Mouse (Mus musculus): Measurements from ENCODE around the gene Ppp1r1c. TPM values are rescaled to one million over a fixed set of nuclear protein-coding genes. Genes with fewer than 3 reads are reported as not detected.
A peak's percentile ranks its signal among the peaks of the same experiment; 100 is the strongest.

The Ppp1r1c gene
- total RNA-seq, 2 experiments from 2014 or later, result not detected

GRCm38 (mm10) chr2:79722415-79722814 lies 14.8 kb downstream of the Ppp1r1c start:
- DNase-seq (ENCODE audit: low spot score in 2 of 2), result no peak
- intact Hi-C loops (cut with DNase I), result no loop called here

GRCm38 (mm10) chr2:79738958-79739357 lies 31.4 kb downstream of the Ppp1r1c start:
- intact Hi-C loops (cut with DNase I), result no loop called here
- no peak for DNase-seq (ENCODE audit: low spot score in 2 of 2)

GRCm38 (mm10) chr2:79741966-79742365 lies 34.4 kb downstream of the Ppp1r1c start:
- no peak for DNase-seq (ENCODE audit: low spot score in 2 of 2)

GRCm38 (mm10) chr2:79744164-79744563 lies 36.6 kb downstream of the Ppp1r1c start:
- DNase-seq (ENCODE audit: low spot score in 2 of 2), result no peak
- intact Hi-C loops (cut with DNase I), result no loop called here

More at GRCm38 (mm10) chr2:79741966-79742365, 34.4 kb downstream of the Ppp1r1c start:
- intact Hi-C loops (cut with DNase I), result no loop called here

GRCm38 (mm10) chr2:79751685-79752084 lies 44.1 kb downstream of the Ppp1r1c start:
- no peak for DNase-seq (ENCODE audit: low spot score in 2 of 2)
- intact Hi-C loops (cut with DNase I), result no loop called here

GRCm38 (mm10) chr2:79760018-79760417 lies 52.4 kb downstream of the Ppp1r1c start:
- peak; percentile 21 to 55 for DNase-seq (ENCODE audit: low spot score in 2 of 2)
- intact Hi-C loops (cut with DNase I), result loop anchor here (5.0 kb wide), 1 partner anchor 63 kb away; no protein-coding TSS in a partner anchor

- intact Hi-C loops (cut with DNase I), result loop anchor here (5.0 kb wide), 1 partner anchor 66 kb away; no protein-coding TSS in a partner anchor
- DNase-seq (ENCODE audit: low spot score in 2 of 2), result peak in 1 of 2 experiments; percentile 12
Measured at GRCm38 (mm10) chr2:79762723-79763388, 55.3 kb downstream of the Ppp1r1c start.

GRCm38 (mm10) chr2:79765032-79765431 lies 57.5 kb downstream of the Ppp1r1c start:
- no peak for DNase-seq (ENCODE audit: low spot score in 2 of 2)
- intact Hi-C loops (cut with DNase I), result no loop called here

GRCm38 (mm10) chr2:79765723-79766122 lies 58.1 kb downstream of the Ppp1r1c start:
- intact Hi-C loops (cut with DNase I), result no loop called here
- DNase-seq (ENCODE audit: low spot score in 2 of 2), result no peak

- intact Hi-C loops (cut with DNase I), result no loop called here
- DNase-seq (ENCODE audit: low spot score in 2 of 2), result no peak
Measured at GRCm38 (mm10) chr2:79768625-79769024, 61.0 kb downstream of the Ppp1r1c start.

- intact Hi-C loops (cut with DNase I), result loop anchor here (10.0 kb wide), 1 partner anchor 806 kb away; no protein-coding TSS in a partner anchor
Measured at GRCm38 (mm10) chr2:79770307-79770706, 62.7 kb downstream of the Ppp1r1c start.

GRCm38 (mm10) chr2:79774372-79774771 lies 66.8 kb downstream of the Ppp1r1c start:
- intact Hi-C loops (cut with DNase I), result loop anchor here (1.0 to 10.0 kb wide), 2 partner anchors 263 to 810 kb away; no protein-coding TSS in a partner anchor
- DNase-seq (ENCODE audit: low spot score in 2 of 2), result peak; percentile 82 to 85

More at GRCm38 (mm10) chr2:79770307-79770706, 62.7 kb downstream of the Ppp1r1c start:
- DNase-seq (ENCODE audit: low spot score in 2 of 2), result no peak

GRCm38 (mm10) chr2:79777801-79778200 lies 70.2 kb downstream of the Ppp1r1c start:
- no peak for DNase-seq (ENCODE audit: low spot score in 2 of 2)
- intact Hi-C loops (cut with DNase I), result loop anchor here (10.0 kb wide), 1 partner anchor 813 kb away; no protein-coding TSS in a partner anchor

- intact Hi-C loops (cut with DNase I), result loop anchor here (10.0 kb wide), 1 partner anchor 406 kb away; no protein-coding TSS in a partner anchor
- DNase-seq (ENCODE audit: low spot score in 2 of 2), result no peak
Measured at GRCm38 (mm10) chr2:79780772-79781171, 73.2 kb downstream of the Ppp1r1c start.

GRCm38 (mm10) chr2:79785541-79786134 lies 78.1 kb downstream of the Ppp1r1c start:
- intact Hi-C loops (cut with DNase I), result loop anchor here (10.0 kb wide), 1 partner anchor 411 kb away; no protein-coding TSS in a partner anchor
- no peak for DNase-seq (ENCODE audit: low spot score in 2 of 2)

- DNase-seq (ENCODE audit: low spot score in 2 of 2), result no peak
- intact Hi-C loops (cut with DNase I), result loop anchor here (10.0 kb wide), 1 partner anchor 412 kb away; no protein-coding TSS in a partner anchor
Measured at GRCm38 (mm10) chr2:79786467-79786866, 78.9 kb downstream of the Ppp1r1c start.

GRCm38 (mm10) chr2:79793186-79793585 lies 85.6 kb downstream of the Ppp1r1c start:
- intact Hi-C loops (cut with DNase I), result no loop called here
- DNase-seq (ENCODE audit: low spot score in 2 of 2), result no peak

- DNase-seq (ENCODE audit: low spot score in 2 of 2), result no peak
- intact Hi-C loops (cut with DNase I), result no loop called here
Measured at GRCm38 (mm10) chr2:79797444-79797843, 89.9 kb downstream of the Ppp1r1c start.

GRCm38 (mm10) chr2:79798627-79799026 lies 91.0 kb downstream of the Ppp1r1c start:
- intact Hi-C loops (cut with DNase I), result no loop called here
- DNase-seq (ENCODE audit: low spot score in 2 of 2), result no peak

GRCm38 (mm10) chr2:79815708-79816484 lies 108.3 kb downstream of the Ppp1r1c start:
- intact Hi-C loops (cut with DNase I), result no loop called here
- no peak for DNase-seq (ENCODE audit: low spot score in 2 of 2)

Measured in left cerebral cortex, postnatal 25 days (tissue).